Mouse (Mus musculus) embryonic facial prominence, embryonic 13.5 days (tissue): ENCODE data around the gene Tmem143. TPM values are rescaled to one million over a fixed set of nuclear protein-coding genes. Genes with fewer than 3 reads are reported as not detected.

ENCODE experiments used
- ATAC-seq: fragments of 200-750 bp; cut with Nextera tagmentation; 2 replicates; pipeline ENCODE4 v1.8.0; 2017; ENCODE audit warnings: low read depth; ENCODE audit not compliant: insufficient number of reproducible peaks, insufficient read depth, low FRiP score, low TSS enrichment
- H3K27ac ChIP-seq: fragments of 300-500 bp; sonication (generic); 2 replicates; pipeline ENCODE4 v1.5.1; 2015; ENCODE audit warnings: moderate library complexity, mild to moderate bottlenecking, inconsistent platforms
- H3K27me3 ChIP-seq: fragments of 300-500 bp; sonication (generic); 2 replicates; pipeline ENCODE4 v1.6.1; 2015; ENCODE audit warnings: mild to moderate bottlenecking, inconsistent platforms
- H3K36me3 ChIP-seq: fragments of 300-500 bp; sonication (generic); 2 replicates; pipeline ENCODE4 v1.6.1; 2015; ENCODE audit warnings: mild to moderate bottlenecking, inconsistent platforms
- H3K4me1 ChIP-seq: fragments of 300-500 bp; sonication (generic); 2 replicates; pipeline ENCODE4 v1.6.1; 2015; ENCODE audit warnings: inconsistent platforms
- H3K4me2 ChIP-seq: fragments of 300-500 bp; sonication (generic); 2 replicates; pipeline ENCODE4 v1.6.1; 2015; ENCODE audit warnings: moderate library complexity, mild to moderate bottlenecking, inconsistent platforms
- H3K4me3 ChIP-seq: fragments of 300-500 bp; sonication (generic); 2 replicates; pipeline ENCODE4 v1.5.1; 2015; ENCODE audit warnings: mild to moderate bottlenecking, inconsistent platforms
- H3K9ac ChIP-seq: fragments of 300-500 bp; sonication (generic); 2 replicates; pipeline ENCODE4 v1.6.1; 2015; ENCODE audit warnings: mild to moderate bottlenecking, inconsistent platforms
- H3K9me3 ChIP-seq: fragments of 300-500 bp; sonication (generic); 2 replicates; pipeline ENCODE4 v1.6.1; 2016; ENCODE audit warnings: inconsistent platforms
- WGBS: fragments of 180-500 bp; shearing (Covaris S2); methylation state at CpG from one replicate; pipeline ENCODE4 v1.1.7; 2015; ENCODE audit warnings: mixed read lengths; 5-methylcytosine and 5-hydroxymethylcytosine counted together
- polyA plus RNA-seq: library from polyadenylated mRNA; unstranded; fragments of >200 nt; fragmentation: Nextera tagmentation; extraction: Ambion mirVana; gene quantifications from 2 replicates; pipeline ENCODE4 v1.2.1, GENCODE M21; 2015

The Tmem143 gene
- polyA plus RNA-seq = 7.1 and 7.2 TPM in 2 replicates

- WGBS = 1% methylated on average over 40 of the region's 40 CpGs
- H3K27me3 ChIP-seq = no peaks in the 10 kb centered on the region
- peaks cover 13% of the 10 kb centered on the region for H3K4me1 ChIP-seq
- H3K9me3 ChIP-seq = no peaks in the 10 kb centered on the region
- H3K36me3 ChIP-seq = no peaks in the 10 kb centered on the region
- peak within 1 kb of the TSS; percentile 91 for H3K4me2 ChIP-seq
- peak; percentile 87 for ATAC-seq
- peak within 1 kb of the TSS; percentile 83 for H3K9ac ChIP-seq
- H3K27ac ChIP-seq = peak within 1 kb of the TSS; percentile 80
- H3K4me3 ChIP-seq = peak within 1 kb of the TSS; percentile 60
Measured at GRCm38 (mm10) chr7:45896517-45897257, at the start of gene Tmem143, which contains the start of gene Syngr4. Tmem143 (plus strand) TSS chr7:45896941. Syngr4 (minus strand) TSS chr7:45896714.

GRCm38 (mm10) chr7:45848447-45849027, 48.2 kb upstream of the Tmem143 start:
- Histone ChIP-seq H3K4me3 (no peak overlapping the region), H3K27ac (no peak overlapping the region; the same call in 1 of the 2 replicates), H3K4me2 (peak overlapping the region; percentile 5; the same call in 1 of the 2 replicates), H3K9me3 (0 out of 2 replicates have a peak, but pooled peaks cover 2% of the 10 kb centered on the region), H3K27me3 (peaks cover 19% of the 10 kb centered on the region), H3K4me1 (peaks cover 6% of the 10 kb centered on the region; the same call in 1 of the 2 replicates), H3K9ac (0 out of 2 replicates have a peak overlapping the region, but pooled peaks have one; percentile 32), H3K36me3 (no peaks in the 10 kb centered on the region)
- WGBS = 8% methylated on average over 6 of the region's 6 CpGs
- ATAC-seq = no peak

- no peak for ATAC-seq
- 0 out of 2 replicates have a peak, but pooled peaks cover 2% of the 10 kb centered on the region for H3K9me3 ChIP-seq
- H3K4me3 ChIP-seq = no peak overlapping the region
- H3K4me1 ChIP-seq = peaks cover 6% of the 10 kb centered on the region; the same call in 1 of the 2 replicates
- peaks cover 10% of the 10 kb centered on the region; the same call in 1 of the 2 replicates for H3K27me3 ChIP-seq
- no peak overlapping the region for H3K4me2 ChIP-seq
- no peak overlapping the region for H3K9ac ChIP-seq
- H3K36me3 ChIP-seq = no peaks in the 10 kb centered on the region
- WGBS = 79% methylated on average over 3 of the region's 3 CpGs
- H3K27ac ChIP-seq = no peak overlapping the region
Measured at GRCm38 (mm10) chr7:45850661-45851060, 46.1 kb upstream of the Tmem143 start.

GRCm38 (mm10) chr7:45853089-45853488, 43.7 kb upstream of the Tmem143 start:
- no peak overlapping the region for H3K4me2 ChIP-seq
- H3K27ac ChIP-seq = no peak overlapping the region
- H3K27me3 ChIP-seq = peaks cover 26% of the 10 kb centered on the region
- no peaks in the 10 kb centered on the region for H3K9me3 ChIP-seq
- H3K9ac ChIP-seq = no peak overlapping the region
- H3K4me1 ChIP-seq = peaks cover 23% of the 10 kb centered on the region
- H3K4me3 ChIP-seq = no peak overlapping the region
- WGBS = 84% methylated on average over 12 of the region's 12 CpGs
- no peaks in the 10 kb centered on the region for H3K36me3 ChIP-seq
- ATAC-seq = no peak

GRCm38 (mm10) chr7:45856950-45857901, 39.5 kb upstream of the Tmem143 start:
- Histone ChIP-seq H3K27ac (no peak overlapping the region), H3K9ac (peak overlapping the region; percentile 56), H3K4me1 (peaks cover 19% of the 10 kb centered on the region), H3K4me3 (peak overlapping the region; percentile 44), H3K36me3 (no peaks in the 10 kb centered on the region), H3K27me3 (peaks cover 55% of the 10 kb centered on the region), H3K9me3 (no peaks in the 10 kb centered on the region), H3K4me2 (peak overlapping the region; percentile 63)
- 2% methylated on average over 30 of the region's 30 CpGs for whole genome bisulfite sequencing
- peak; percentile 34; the same call in 1 of the 2 replicates for ATAC-seq

GRCm38 (mm10) chr7:45859008-45859407, 37.7 kb upstream of the Tmem143 start:
- no peak overlapping the region for H3K9ac ChIP-seq
- ATAC-seq = no peak
- H3K9me3 ChIP-seq = no peaks in the 10 kb centered on the region
- no peak overlapping the region for H3K27ac ChIP-seq
- H3K27me3 ChIP-seq = peaks cover 59% of the 10 kb centered on the region
- no peak overlapping the region for H3K4me3 ChIP-seq
- peaks cover 19% of the 10 kb centered on the region for H3K4me1 ChIP-seq
- no peaks in the 10 kb centered on the region for H3K36me3 ChIP-seq
- 68% methylated on average over 4 of the region's 4 CpGs for WGBS
- H3K4me2 ChIP-seq = no peak overlapping the region

GRCm38 (mm10) chr7:45862804-45863203, 33.9 kb upstream of the Tmem143 start:
- no peak for ATAC-seq
- H3K9ac ChIP-seq = no peak overlapping the region
- H3K27me3 ChIP-seq = peaks cover 45% of the 10 kb centered on the region
- H3K27ac ChIP-seq = no peak overlapping the region
- no peaks in the 10 kb centered on the region for H3K36me3 ChIP-seq
- no peak overlapping the region for H3K4me2 ChIP-seq
- no peak overlapping the region for H3K4me3 ChIP-seq
- WGBS = 89% methylated on average over 7 of the region's 7 CpGs
- H3K9me3 ChIP-seq = no peaks in the 10 kb centered on the region
- H3K4me1 ChIP-seq = peaks cover 14% of the 10 kb centered on the region

GRCm38 (mm10) chr7:45864435-45864834, 32.3 kb upstream of the Tmem143 start:
- H3K4me1 ChIP-seq = peaks cover 23% of the 10 kb centered on the region
- H3K4me2 ChIP-seq = no peak overlapping the region
- no peaks in the 10 kb centered on the region for H3K9me3 ChIP-seq
- no peak overlapping the region for H3K9ac ChIP-seq
- ATAC-seq = no peak
- H3K36me3 ChIP-seq = no peaks in the 10 kb centered on the region
- 50% methylated on average over 3 of the region's 3 CpGs for WGBS
- peaks cover 45% of the 10 kb centered on the region for H3K27me3 ChIP-seq
- H3K4me3 ChIP-seq = no peak overlapping the region
- no peak overlapping the region for H3K27ac ChIP-seq

GRCm38 (mm10) chr7:45865925-45866910, 30.5 kb upstream of the Tmem143 start:
- Histone ChIP-seq H3K4me3 (peak overlapping the region; percentile 75), H3K9ac (peak overlapping the region; percentile 94), H3K9me3 (no peaks in the 10 kb centered on the region), H3K36me3 (no peaks in the 10 kb centered on the region), H3K27ac (peak overlapping the region; percentile 77), H3K4me1 (peaks cover 39% of the 10 kb centered on the region), H3K27me3 (peaks cover 53% of the 10 kb centered on the region), H3K4me2 (peak overlapping the region; percentile 82)
- peak; percentile 65 for ATAC-seq
- WGBS = under 1% methylated on average over 117 of the region's 117 CpGs

GRCm38 (mm10) chr7:45867871-45868270, 28.9 kb upstream of the Tmem143 start:
- WGBS = 19% methylated on average over 2 of the region's 2 CpGs
- no peak overlapping the region for H3K9ac ChIP-seq
- H3K4me1 ChIP-seq = peaks cover 39% of the 10 kb centered on the region
- no peaks in the 10 kb centered on the region for H3K36me3 ChIP-seq
- no peaks in the 10 kb centered on the region for H3K9me3 ChIP-seq
- ATAC-seq = no peak
- no peak overlapping the region for H3K27ac ChIP-seq
- H3K4me3 ChIP-seq = no peak overlapping the region
- H3K4me2 ChIP-seq = peak overlapping the region; percentile 82
- peaks cover 53% of the 10 kb centered on the region for H3K27me3 ChIP-seq
